ENCODE assay signal across 23 mouse cellular contexts in the genomic region with DNA sequence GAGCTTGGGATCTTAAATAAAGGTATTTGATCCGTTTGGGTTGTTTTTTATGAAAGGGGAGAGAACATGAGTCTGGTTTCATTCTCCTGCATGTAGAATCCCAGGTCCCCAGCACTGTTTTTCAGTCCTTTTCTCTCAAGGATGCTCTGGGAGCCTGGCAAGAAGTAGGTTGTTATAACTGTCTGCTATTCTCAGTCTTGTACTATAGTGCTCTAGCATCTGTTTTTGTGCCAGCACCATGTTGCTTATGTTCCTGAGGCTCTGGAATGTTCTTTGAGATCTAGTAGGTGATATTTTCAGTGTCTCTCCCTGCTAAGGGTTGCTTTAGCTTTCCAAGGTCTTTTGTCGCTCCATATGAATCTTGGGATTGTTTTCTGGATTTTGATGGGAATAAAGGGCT. TPM values are rescaled to one million over a fixed set of nuclear protein-coding genes. Genes with fewer than 3 reads are reported as not detected.
DNase-seq lines count a peak whose midpoint lies in the region; ATAC-seq and TF ChIP-seq lines count a peak whose summit lies in the region.
"Had no signal": no experiment of that assay in that cellular context is flagged by ENCODE, and none has a peak within 500 bp of the region (broad histone marks: within the 10 kb centered on the region; RNA-seq: fewer than 3 reads in every experiment).

No protein-coding gene starts in this region.

- H3K9me3 ChIP-seq in kidney, postnatal 0 days (replicated peaks; ENCODE audit: low read length): no peaks in the 10 kb centered on the region
- no peaks in the 10 kb centered on the region for H3K9me3 ChIP-seq in kidney, embryonic 14.5 days (ENCODE audit: control insufficient read depth, low read length)
- H3K9me3 ChIP-seq in intestine, postnatal 0 days (ENCODE audit: control insufficient read depth): no peaks in the 10 kb centered on the region
- H3K9me3 ChIP-seq: G1E had no signal

- no peak overlapping the region for H3K27ac ChIP-seq in kidney, postnatal 0 days
- no peak overlapping the region for H3K27ac ChIP-seq in kidney, embryonic 14.5 days (ENCODE audit: low read depth, low read length)
- H3K27ac ChIP-seq in intestine, postnatal 0 days (ENCODE audit: low read depth, low read length): no peak overlapping the region

- no peak overlapping the region for H3K4me2 ChIP-seq in kidney, postnatal 0 days (ENCODE audit: low read length)
- no peak overlapping the region for H3K4me2 ChIP-seq in kidney, embryonic 14.5 days (replicated peaks; ENCODE audit: low read depth, low read length)
- no peak overlapping the region for H3K4me2 ChIP-seq in intestine, postnatal 0 days (replicated peaks; ENCODE audit: low read depth)

- no peak for TF ChIP-seq CTCF in kidney, postnatal 0 days (IDR thresholded peaks at IDR 0.05; ENCODE audit: low read depth)
- no peak for TF ChIP-seq CTCF in intestine, postnatal 0 days (IDR thresholded peaks at IDR 0.05; ENCODE audit: low read depth)

- no peaks in the 10 kb centered on the region for H3K36me3 ChIP-seq in kidney, postnatal 0 days (ENCODE audit: insufficient read depth, low read length)
- no peaks in the 10 kb centered on the region for H3K36me3 ChIP-seq in kidney, embryonic 14.5 days (ENCODE audit: control insufficient read depth, insufficient read depth, low read length)
- H3K36me3 ChIP-seq in intestine, postnatal 0 days (ENCODE audit: control insufficient read depth, insufficient read depth): no peaks in the 10 kb centered on the region
- H3K36me3 ChIP-seq: G1E had no signal

- H3K4me1 ChIP-seq in kidney, postnatal 0 days (replicated peaks; ENCODE audit: insufficient read depth, low read length): no peaks in the 10 kb centered on the region
- no peaks in the 10 kb centered on the region for H3K4me1 ChIP-seq in kidney, embryonic 14.5 days (ENCODE audit: control insufficient read depth, insufficient read depth, low read length)
- H3K4me1 ChIP-seq in intestine, postnatal 0 days (replicated peaks; ENCODE audit: control insufficient read depth, insufficient read depth, low read length): no peaks in the 10 kb centered on the region

- ATAC-seq in frontal cortex, adult (ENCODE audit: low TSS enrichment): peak; percentile 95
- ATAC-seq in kidney, postnatal 0 days (replicated peaks; ENCODE audit: low FRiP score, low read depth): no peak
- ATAC-seq in kidney, embryonic 14.5 days (ENCODE audit: low FRiP score, low TSS enrichment): no peak
- no peak for ATAC-seq in intestine, postnatal 0 days
- ATAC-seq: activated CD4-positive, CD25-positive, alpha-beta regulatory T cell, adult 4 months; CD4-positive, CD25-positive, alpha-beta regulatory T cell, adult 4 months; Patski had no signal

- DNase-seq in frontal cortex, postnatal 25 days (ENCODE audit: low spot score in 2 of 2): no peak
- DNase-seq in kidney, postnatal 0 days (ENCODE audit: low spot score): peak; percentile 10
- DNase-seq in brain, adult 2 months (ENCODE audit: low read depth, low spot score): peak; percentile 40
- DNase-seq in telencephalon, adult 2 months (ENCODE audit: low read depth, low spot score): peak; percentile 13
- no peak for DNase-seq in cerebellum, postnatal 36 days
- DNase-seq: adrenal gland, adult 2 months; adrenal gland, adult 8-10 months; adrenal gland, postnatal 10 days; adrenal gland, postnatal 14 days; adrenal gland, postnatal 25 days; adrenal gland, postnatal 36 days; B cell, adult 2 months; cerebellum, adult 11 months; cerebellum, adult 11-12 months; cerebellum, adult 18-20 months had no signal

- no peak overlapping the region for H3K4me3 ChIP-seq in kidney, postnatal 0 days (replicated peaks; ENCODE audit: low read depth, low read length)
- no peak overlapping the region for H3K4me3 ChIP-seq in kidney, embryonic 14.5 days (ENCODE audit: low read length)
- no peak overlapping the region for H3K4me3 ChIP-seq in intestine, postnatal 0 days (ENCODE audit: low read depth, low read length)

- no peak overlapping the region for H3K9ac ChIP-seq in kidney, postnatal 0 days (ENCODE audit: low read depth, low read length)
- H3K9ac ChIP-seq in kidney, embryonic 14.5 days (ENCODE audit: low read depth, low read length): no peak overlapping the region
- no peak overlapping the region for H3K9ac ChIP-seq in intestine, postnatal 0 days (ENCODE audit: low read depth, low read length)

- 74% methylated on average over 2 of the region's 2 CpGs for WGBS in kidney, postnatal 0 days
- WGBS in kidney, embryonic 14.5 days: 77% methylated on average over 2 of the region's 2 CpGs
- 80% methylated on average over 2 of the region's 2 CpGs for WGBS in intestine, postnatal 0 days

- H3K27me3 ChIP-seq in kidney, postnatal 0 days (ENCODE audit: insufficient read depth, low read length): no peaks in the 10 kb centered on the region
- H3K27me3 ChIP-seq in kidney, embryonic 14.5 days (ENCODE audit: control insufficient read depth, insufficient read depth, low read length): no peaks in the 10 kb centered on the region
- no peaks in the 10 kb centered on the region for H3K27me3 ChIP-seq in intestine, postnatal 0 days (replicated peaks; ENCODE audit: control insufficient read depth, insufficient read depth, low read length)
- H3K27me3 ChIP-seq: CH12.LX, Patski had no signal

RNA-seq across cellular contexts. Expression of a gene that starts 38.1 kb away (rescaled TPM):
- 0.65 and 0.87 TPM in 2 replicates for polyA plus RNA-seq in kidney, postnatal 0 days (2015; fragmentation: Nextera tagmentation; extraction: Ambion mirVana)
- 0.76 and 0.93 TPM in 2 replicates for polyA plus RNA-seq in kidney, embryonic 14.5 days (2014; fragmentation: Nextera tagmentation; extraction: Ambion mirVana)
- 0.14 and 0.85 TPM in 2 replicates for polyA plus RNA-seq in intestine, postnatal 0 days (2015; fragmentation: Nextera tagmentation; extraction: Ambion mirVana)
- polyA plus RNA-seq: activated CD4-positive, CD25-positive, alpha-beta regulatory T cell, adult 4 months; CD4-positive, CD25-positive, alpha-beta regulatory T cell, adult 4 months had no signal

Comparison
In these comparisons a context has a peak if more than half of its experiments do, and no peak if none do; other contexts are left out.
1. DNase-seq: peak in kidney, postnatal 0 days (single experiment), brain, adult 2 months (single experiment) and telencephalon, adult 2 months (single experiment); none in frontal cortex, postnatal 25 days (0 of 2) and cerebellum, postnatal 36 days (0 of 2).